Mouse (Mus musculus) myocyte (in vitro differentiated cells): ENCODE measurements around the gene Nup155.

Experiments
- E2F4 ChIP-seq: IDR thresholded peaks from one replicate; pipeline ENCODE4 v1.6.1; 2011; ENCODE audit warnings: mild to moderate bottlenecking, control low read depth, moderate library complexity; ENCODE audit not compliant: insufficient read depth
- MAX ChIP-seq: IDR thresholded peaks from one replicate; pipeline ENCODE4 v1.6.1; 2011; ENCODE audit warnings: low read depth, mild to moderate bottlenecking, control low read depth
- POLR2A ChIP-seq: IDR thresholded peaks from one replicate; pipeline ENCODE4 v1.6.1; 2011; ENCODE audit warnings: low read depth, mild to moderate bottlenecking, control low read depth, moderate library complexity; ENCODE audit not compliant: insufficient read length
- TCF12 ChIP-seq: IDR thresholded peaks from one replicate; pipeline ENCODE4 v1.6.1; 2011; ENCODE audit warnings: mild to moderate bottlenecking, control low read depth; ENCODE audit not compliant: poor library complexity, insufficient read depth, severe bottlenecking
- USF1 ChIP-seq: IDR thresholded peaks from one replicate; pipeline ENCODE4 v1.6.1; 2011; ENCODE audit warnings: low read depth, mild to moderate bottlenecking, control low read depth, moderate library complexity

- TF ChIP-seq POLR2A: no peak
- no peak for TF ChIP-seq MAX
- no peak for TF ChIP-seq USF1
- no peak for TF ChIP-seq E2F4
- TF ChIP-seq TCF12: no peak
These were observed 22.7 kb downstream of the Nup155 start for GRCm38 (mm10) chr15:8131761-8132160.
